Mouse (Mus musculus): ENCODE data around the gene Gm7903. TPM values are rescaled to one million over a fixed set of nuclear protein-coding genes. Genes with fewer than 3 reads are reported as not detected.
"Not testable (repeated sequence)": the region's sequence is repeated elsewhere in the genome, so short reads cannot be mapped to it uniquely, and the experiment has no call there.

The Gm7903 gene
- polyA plus RNA-seq (2015; fragmentation: Nextera tagmentation; extraction: Ambion mirVana) = not detected in 2 replicates

- not testable (repeated sequence) for H3K27me3 ChIP-seq; H3K9ac ChIP-seq; ATAC-seq (replicated peaks; ENCODE audit: insufficient number of reproducible peaks, insufficient read depth, low FRiP score, low read depth); H3K4me1 ChIP-seq (replicated peaks); H3K9me3 ChIP-seq (replicated peaks); H3K4me3 ChIP-seq; H3K4me2 ChIP-seq; H3K36me3 ChIP-seq; H3K27ac ChIP-seq
- no CpG with 5 or more reads among the region's 15 CpGs for WGBS
Observed at GRCm38 (mm10) chrX:135433535-135433934, at the start of gene Gm7903. Gene Gm7903 (plus strand): TSS chrX:135433835.

GRCm38 (mm10) chrX:135403578-135403977 is 30.1 kb upstream of the Gm7903 start:
- ATAC-seq (replicated peaks; ENCODE audit: insufficient number of reproducible peaks, insufficient read depth, low FRiP score, low read depth) = not testable (repeated sequence)
- WGBS = no CpG with 5 or more reads among the region's 3 CpGs

GRCm38 (mm10) chrX:135421203-135421602 is 12.4 kb upstream of the Gm7903 start:
- WGBS = 34% methylated on average over 4 of the region's 7 CpGs
- not testable (repeated sequence) for H3K9ac ChIP-seq; H3K4me1 ChIP-seq (replicated peaks); ATAC-seq (replicated peaks; ENCODE audit: insufficient number of reproducible peaks, insufficient read depth, low FRiP score, low read depth); H3K36me3 ChIP-seq; H3K27me3 ChIP-seq; H3K4me2 ChIP-seq; H3K4me3 ChIP-seq; H3K9me3 ChIP-seq (replicated peaks); H3K27ac ChIP-seq

More at GRCm38 (mm10) chrX:135403578-135403977, 30.1 kb upstream of the Gm7903 start:
- not testable (repeated sequence) for H3K27ac ChIP-seq; H3K9ac ChIP-seq; H3K4me1 ChIP-seq (replicated peaks); H3K9me3 ChIP-seq (replicated peaks); H3K4me2 ChIP-seq; H3K4me3 ChIP-seq; H3K27me3 ChIP-seq; H3K36me3 ChIP-seq

- H3K9me3 ChIP-seq (replicated peaks); H3K4me1 ChIP-seq (replicated peaks); H3K9ac ChIP-seq; ATAC-seq (replicated peaks; ENCODE audit: insufficient number of reproducible peaks, insufficient read depth, low FRiP score, low read depth); H3K27ac ChIP-seq; H3K4me2 ChIP-seq; H3K36me3 ChIP-seq; H3K4me3 ChIP-seq; H3K27me3 ChIP-seq: not testable (repeated sequence)
Observed at GRCm38 (mm10) chrX:135421824-135422223, 11.8 kb upstream of the Gm7903 start.

GRCm38 (mm10) chrX:135422473-135422872 is 11.2 kb upstream of the Gm7903 start:
- H3K4me3 ChIP-seq; H3K9me3 ChIP-seq (replicated peaks); H3K27ac ChIP-seq; H3K4me1 ChIP-seq (replicated peaks); H3K4me2 ChIP-seq; H3K36me3 ChIP-seq; H3K27me3 ChIP-seq; H3K9ac ChIP-seq; ATAC-seq (replicated peaks; ENCODE audit: insufficient number of reproducible peaks, insufficient read depth, low FRiP score, low read depth): not testable (repeated sequence)
- WGBS = no CpG with 5 or more reads among the region's 4 CpGs

- H3K36me3 ChIP-seq; H3K4me2 ChIP-seq; H3K27me3 ChIP-seq; H3K27ac ChIP-seq; H3K4me1 ChIP-seq (replicated peaks); H3K9me3 ChIP-seq (replicated peaks); H3K9ac ChIP-seq; ATAC-seq (replicated peaks; ENCODE audit: insufficient number of reproducible peaks, insufficient read depth, low FRiP score, low read depth); H3K4me3 ChIP-seq: not testable (repeated sequence)
- WGBS = no CpG with 5 or more reads among the region's 3 CpGs
Observed at GRCm38 (mm10) chrX:135464160-135464559, 30.5 kb downstream of the Gm7903 start.

- not testable (repeated sequence) for ATAC-seq (replicated peaks; ENCODE audit: insufficient number of reproducible peaks, insufficient read depth, low FRiP score, low read depth); H3K27me3 ChIP-seq; H3K36me3 ChIP-seq; H3K9me3 ChIP-seq (replicated peaks); H3K9ac ChIP-seq; H3K4me3 ChIP-seq; H3K4me1 ChIP-seq (replicated peaks); H3K4me2 ChIP-seq; H3K27ac ChIP-seq
- WGBS = no CpG with 5 or more reads among the region's 6 CpGs
Observed at GRCm38 (mm10) chrX:135481902-135482301, 48.3 kb downstream of the Gm7903 start.

GRCm38 (mm10) chrX:135483183-135483582 is 49.5 kb downstream of the Gm7903 start:
- H3K27me3 ChIP-seq; H3K4me3 ChIP-seq; H3K9ac ChIP-seq; H3K4me1 ChIP-seq (replicated peaks); H3K9me3 ChIP-seq (replicated peaks); H3K27ac ChIP-seq; H3K4me2 ChIP-seq; ATAC-seq (replicated peaks; ENCODE audit: insufficient number of reproducible peaks, insufficient read depth, low FRiP score, low read depth); H3K36me3 ChIP-seq: not testable (repeated sequence)
- WGBS = no CpG with 5 or more reads among the region's 3 CpGs

Other genes starting within 250 kb of the Gm7903 start
- gene Tceal6, start 223.1 kb upstream of the Gm7903 start, polyA plus RNA-seq (2015; fragmentation: Nextera tagmentation; extraction: Ambion mirVana) = 0.76 and 1.6 TPM in 2 replicates
- not detected in 2 replicates for gene Pramel3, start 131.5 kb upstream of the Gm7903 start, polyA plus RNA-seq (2015; fragmentation: Nextera tagmentation; extraction: Ambion mirVana)
- gene Gm5128, start 60.6 kb upstream of the Gm7903 start, polyA plus RNA-seq (2015; fragmentation: Nextera tagmentation; extraction: Ambion mirVana) = not detected in 2 replicates
- gene AV320801, start 60.8 kb downstream of the Gm7903 start, polyA plus RNA-seq (2015; fragmentation: Nextera tagmentation; extraction: Ambion mirVana) = not detected in 2 replicates
- 0.11 and 0.16 TPM in 2 replicates for gene Nxf7, start 164.9 kb downstream of the Gm7903 start, polyA plus RNA-seq (2015; fragmentation: Nextera tagmentation; extraction: Ambion mirVana)
- not detected in 2 replicates for gene Prame, start 193.9 kb downstream of the Gm7903 start, polyA plus RNA-seq (2015; fragmentation: Nextera tagmentation; extraction: Ambion mirVana)

Measured in heart, embryonic 15.5 days (tissue).